Mouse (Mus musculus): ENCODE measurements around the gene Cd177. TPM values are rescaled to one million over a fixed set of nuclear protein-coding genes. Genes with fewer than 3 reads are reported as not detected.
"Not testable (repeated sequence)": the region's sequence is repeated elsewhere in the genome, so short reads cannot be mapped to it uniquely, and the experiment has no call there.

Gene Cd177
- total RNA-seq, 2 experiments from 2014 or later = not detected

GRCm38 (mm10) chr7:24697891-24698290 lies 62.2 kb downstream of the Cd177 start:
- DNase-seq; intact Hi-C loops (cut with DNase I; ENCODE audit: low total_unique reads): not testable (repeated sequence)

Other genes with a start within 250 kb of the Cd177 start
- not detected for gene AC161166.1, start 247.9 kb downstream of the Cd177 start, total RNA-seq (2021)
- 10 to 100 TPM; 10.5 to 12.8 TPM for gene Irgq, start 229.6 kb downstream of the Cd177 start, total RNA-seq (2021)
- not detected for gene Pinlyp, start 214.2 kb downstream of the Cd177 start, total RNA-seq (2021)
- gene Xrcc1, start 214.0 kb downstream of the Cd177 start, total RNA-seq (2021) = 10 to 100 TPM; 16.5 to 18.5 TPM
- gene Ethe1, start 172.8 kb downstream of the Cd177 start, total RNA-seq (2021) = 10 to 100 TPM; 12.0 to 15.3 TPM
- under 1 TPM; 0.38 to 0.45 TPM for gene Zfp575, start 172.7 kb downstream of the Cd177 start, total RNA-seq (2021)
- gene Phldb3, start 149.5 kb downstream of the Cd177 start, total RNA-seq (2021) = under 1 TPM; 0.59 to 0.66 TPM
- not detected for gene Lypd3, start 123.8 kb downstream of the Cd177 start, total RNA-seq (2021)
- not detected for gene Tex101, start 83.6 kb downstream of the Cd177 start, total RNA-seq (2021)
- gene BC049730, start 51.1 kb downstream of the Cd177 start, total RNA-seq (2021) = not detected
- not detected for gene Gm4763, start 33.4 kb downstream of the Cd177 start, total RNA-seq (2021)
- not detected for gene Ceacam10, start 16.9 kb upstream of the Cd177 start, total RNA-seq (2021)
- gene Gm9844, start 101.9 kb upstream of the Cd177 start, total RNA-seq (2021) = 1 to 10 TPM in 1 of 2 experiments, not detected in 1; 1.0 TPM
- not detected for gene Lypd4, start 109.6 kb upstream of the Cd177 start, total RNA-seq (2021)
- not detected for gene Dmrtc2, start 109.7 kb upstream of the Cd177 start, total RNA-seq (2021)
- 100 to 1,000 TPM; 481 to 524 TPM for gene Rps19, start 124.1 kb upstream of the Cd177 start, total RNA-seq (2021)
- under 1 TPM; 0.16 to 0.23 TPM for gene Cd79a, start 137.1 kb upstream of the Cd177 start, total RNA-seq (2021)
- gene Arhgef1, start 142.6 kb upstream of the Cd177 start, total RNA-seq (2021) = 10 to 100 TPM; 32.5 to 38.0 TPM
- gene Gm4881, start 184.2 kb upstream of the Cd177 start, total RNA-seq (2021) = not detected
- 100 to 1,000 TPM; 163 to 175 TPM for gene Rabac1, start 212.4 kb upstream of the Cd177 start, total RNA-seq (2021)
- under 1 TPM; 0.21 to 0.42 TPM for gene Atp1a3, start 245.6 kb upstream of the Cd177 start, total RNA-seq (2021)